Mouse (Mus musculus) erythroblast, embryonic 14.5 days (primary cell): ENCODE measurements around the gene Gm28635.

Source experiments
- GATA1 ChIP-seq: IDR thresholded peaks from 2 replicates; pipeline ENCODE4 v1.6.1; 2012; ENCODE audit warnings: low read length, inconsistent platforms, mixed read lengths
- TAL1 ChIP-seq: IDR thresholded peaks from 3 replicates; pipeline ENCODE4 v1.6.1; 2012; ENCODE audit warnings: low read length, inconsistent platforms, mixed read lengths

- no peak for TF ChIP-seq TAL1
- TF ChIP-seq GATA1, result no peak
Observed at GRCm38 (mm10) chr2:84635611-84636010, 42.2 kb downstream of the Gm28635 start.
